Mouse (Mus musculus): ENCODE results near the gene Cd2bp2. TPM values are rescaled to one million over a fixed set of nuclear protein-coding genes. Genes with fewer than 3 reads are reported as not detected.
A peak's percentile ranks its signal among the peaks of the same experiment; 100 is the strongest.

Cd2bp2 gene
- polyA plus RNA-seq, 1 experiment from 2014 or later = 77.0 TPM

DNA sequence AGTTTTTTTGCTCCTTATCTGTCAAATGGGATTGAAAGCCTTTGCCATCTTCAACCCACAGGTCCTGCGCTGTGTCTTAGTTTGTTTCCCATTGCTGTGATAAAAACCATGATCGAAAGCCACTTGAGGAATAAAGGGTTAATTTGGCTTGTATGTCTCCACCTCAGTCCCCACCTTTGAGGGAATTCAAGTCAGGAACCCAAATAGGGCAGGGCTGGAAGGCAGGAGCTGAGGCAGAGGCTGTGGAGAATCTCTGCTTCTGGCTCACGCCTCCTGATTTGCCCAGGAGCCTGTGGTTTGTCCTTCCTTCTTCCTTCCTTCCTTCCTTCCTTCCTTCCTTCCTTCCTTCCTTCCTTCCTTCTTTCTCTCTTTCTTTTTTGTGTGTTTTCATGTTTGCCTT is 27.3 kb upstream of the Cd2bp2 start:
- 95% methylated on average over 3 of the region's 3 CpGs for WGBS
- Histone ChIP-seq H3K4me3 (ENCODE audit: low read depth, low read length) (no peak overlapping the region), H3K9ac (ENCODE audit: low read length) (no peak overlapping the region), H3K27me3 (ENCODE audit: control insufficient read depth, insufficient read depth, low read length) (no peaks in the 10 kb centered on the region), H3K27ac (replicated peaks; ENCODE audit: low read depth, low read length) (no peak overlapping the region), H3K4me2 (ENCODE audit: low read depth, severe bottlenecking) (no peak overlapping the region), H3K9me3 (ENCODE audit: control insufficient read depth, low read length) (no peaks in the 10 kb centered on the region; the same call in 1 of the 2 replicates), H3K36me3 (ENCODE audit: control insufficient read depth, insufficient read depth, low read length) (no peaks in the 10 kb centered on the region), H3K4me1 (ENCODE audit: control insufficient read depth, insufficient read depth, low read length) (no peaks in the 10 kb centered on the region)
- ATAC-seq (ENCODE audit: insufficient number of reproducible peaks, low FRiP score, low TSS enrichment, low read depth) = no peak
- no peak for DNase-seq (ENCODE audit: low spot score)

DNA sequence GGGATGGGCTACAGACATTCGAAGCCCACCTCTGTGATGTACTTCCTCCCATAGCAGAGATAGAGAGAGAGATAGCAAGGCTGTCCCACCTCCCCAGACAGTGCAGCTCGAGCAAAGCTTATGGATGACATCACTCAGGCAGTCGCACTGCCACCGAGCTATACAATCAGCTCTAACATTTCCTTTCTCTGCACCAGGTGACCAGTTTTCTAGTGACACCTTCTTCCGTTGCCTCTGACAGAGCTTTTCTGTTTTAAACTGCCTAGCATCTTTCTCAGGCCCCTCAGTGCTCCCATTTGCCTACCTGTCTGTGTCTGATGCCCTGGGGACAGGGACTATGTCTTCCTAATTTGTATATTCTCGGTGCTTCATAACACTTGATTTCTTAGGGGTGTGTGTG is 24.6 kb upstream of the Cd2bp2 start:
- Histone ChIP-seq H3K27ac (replicated peaks; ENCODE audit: low read depth, low read length) (no peak overlapping the region), H3K4me1 (ENCODE audit: control insufficient read depth, insufficient read depth, low read length) (0 out of 2 replicates have a peak, but pooled peaks cover under 1% of the 10 kb centered on the region), H3K36me3 (ENCODE audit: control insufficient read depth, insufficient read depth, low read length) (no peaks in the 10 kb centered on the region), H3K4me2 (ENCODE audit: low read depth, severe bottlenecking) (no peak overlapping the region), H3K27me3 (ENCODE audit: control insufficient read depth, insufficient read depth, low read length) (no peaks in the 10 kb centered on the region), H3K9me3 (ENCODE audit: control insufficient read depth, low read length) (no peaks in the 10 kb centered on the region; the same call in 1 of the 2 replicates), H3K9ac (ENCODE audit: low read length) (no peak overlapping the region), H3K4me3 (ENCODE audit: low read depth, low read length) (no peak overlapping the region)
- no peak for ATAC-seq (ENCODE audit: insufficient number of reproducible peaks, low FRiP score, low TSS enrichment, low read depth)
- WGBS = 87% methylated on average over 6 of the region's 6 CpGs
- no peak for DNase-seq (ENCODE audit: low spot score)

DNA sequence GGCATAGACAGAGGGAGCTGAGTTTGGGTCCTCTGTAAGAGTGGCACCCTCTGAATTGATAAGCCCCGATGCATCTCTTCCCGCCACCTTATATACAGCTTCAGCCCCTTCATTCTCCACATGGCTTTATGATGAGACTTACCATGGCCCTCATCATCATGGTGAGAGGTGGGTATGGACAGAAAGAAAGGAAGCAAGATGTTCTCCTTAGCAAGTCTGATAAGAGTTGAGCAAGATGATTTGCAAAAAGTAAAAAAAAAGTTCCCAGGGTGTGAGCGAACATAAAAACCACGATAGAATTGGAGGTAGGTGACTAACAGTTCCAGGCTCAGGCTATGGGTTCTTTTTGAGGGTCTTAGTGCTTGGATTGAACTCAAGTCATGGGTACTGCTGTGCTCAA is 22.8 kb upstream of the Cd2bp2 start:
- WGBS = 87% methylated on average over 4 of the region's 4 CpGs
- no peaks in the 10 kb centered on the region; the same call in 1 of the 2 replicates for H3K9me3 ChIP-seq (ENCODE audit: control insufficient read depth, low read length)
- DNase-seq (ENCODE audit: low spot score) = no peak
- no peak overlapping the region for H3K27ac ChIP-seq (replicated peaks; ENCODE audit: low read depth, low read length)
- H3K4me3 ChIP-seq (ENCODE audit: low read depth, low read length) = no peak overlapping the region
- H3K4me2 ChIP-seq (ENCODE audit: low read depth, severe bottlenecking) = no peak overlapping the region
- H3K36me3 ChIP-seq (ENCODE audit: control insufficient read depth, insufficient read depth, low read length) = no peaks in the 10 kb centered on the region
- no peak for ATAC-seq (ENCODE audit: insufficient number of reproducible peaks, low FRiP score, low TSS enrichment, low read depth)
- H3K27me3 ChIP-seq (ENCODE audit: control insufficient read depth, insufficient read depth, low read length) = no peaks in the 10 kb centered on the region
- no peak overlapping the region for H3K9ac ChIP-seq (ENCODE audit: low read length)
- 0 out of 2 replicates have a peak, but pooled peaks cover 4% of the 10 kb centered on the region for H3K4me1 ChIP-seq (ENCODE audit: control insufficient read depth, insufficient read depth, low read length)

DNA sequence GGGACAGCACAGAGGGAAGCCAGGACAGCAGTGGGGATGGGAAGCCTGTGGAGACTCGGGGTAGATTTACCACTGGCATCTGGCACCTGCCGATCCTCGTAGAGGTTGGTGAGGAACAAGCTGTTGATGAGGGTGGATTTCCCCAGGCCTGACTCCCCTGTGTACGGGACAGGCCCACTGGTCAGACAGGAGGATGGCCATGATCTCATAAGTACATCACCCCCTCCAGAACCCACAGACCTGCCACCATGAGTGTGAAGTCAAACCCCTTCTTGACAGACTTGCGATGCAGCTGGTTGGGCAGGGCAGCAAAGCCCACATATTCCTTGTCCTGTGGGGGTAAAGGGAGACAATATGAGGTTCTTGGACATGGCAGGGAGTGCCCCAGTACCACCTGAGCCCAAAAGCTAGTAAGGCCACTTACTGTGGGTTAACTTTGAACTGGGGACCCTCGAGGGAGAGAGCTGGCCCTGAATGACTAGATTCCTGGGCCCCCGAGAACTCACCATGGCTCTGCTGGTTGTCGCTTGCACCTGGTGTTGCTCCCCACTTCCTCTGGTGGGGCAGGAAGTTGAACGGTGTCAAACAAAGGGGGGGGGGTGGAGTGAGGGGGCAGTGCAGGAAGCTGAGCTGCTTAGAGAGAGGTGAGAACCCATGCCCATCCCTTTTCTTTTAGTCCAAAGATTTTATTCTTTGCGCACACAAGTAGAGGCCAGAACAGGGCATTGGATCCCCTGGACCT is 22.2 kb upstream of the Cd2bp2 start:
- Histone ChIP-seq H3K9me3 (ENCODE audit: control insufficient read depth, low read length) (no peaks in the 10 kb centered on the region; the same call in 1 of the 2 replicates), H3K36me3 (ENCODE audit: control insufficient read depth, insufficient read depth, low read length) (no peaks in the 10 kb centered on the region), H3K4me1 (ENCODE audit: control insufficient read depth, insufficient read depth, low read length) (0 out of 2 replicates have a peak, but pooled peaks cover 4% of the 10 kb centered on the region), H3K4me3 (ENCODE audit: low read depth, low read length) (no peak overlapping the region), H3K27me3 (ENCODE audit: control insufficient read depth, insufficient read depth, low read length) (no peaks in the 10 kb centered on the region), H3K9ac (ENCODE audit: low read length) (no peak overlapping the region), H3K4me2 (ENCODE audit: low read depth, severe bottlenecking) (no peak overlapping the region), H3K27ac (replicated peaks; ENCODE audit: low read depth, low read length) (no peak overlapping the region)
- DNase-seq (ENCODE audit: low spot score) (no peak), ATAC-seq (ENCODE audit: insufficient number of reproducible peaks, low FRiP score, low TSS enrichment, low read depth) (no peak)
- WGBS = 73% methylated on average over 10 of the region's 10 CpGs

DNA sequence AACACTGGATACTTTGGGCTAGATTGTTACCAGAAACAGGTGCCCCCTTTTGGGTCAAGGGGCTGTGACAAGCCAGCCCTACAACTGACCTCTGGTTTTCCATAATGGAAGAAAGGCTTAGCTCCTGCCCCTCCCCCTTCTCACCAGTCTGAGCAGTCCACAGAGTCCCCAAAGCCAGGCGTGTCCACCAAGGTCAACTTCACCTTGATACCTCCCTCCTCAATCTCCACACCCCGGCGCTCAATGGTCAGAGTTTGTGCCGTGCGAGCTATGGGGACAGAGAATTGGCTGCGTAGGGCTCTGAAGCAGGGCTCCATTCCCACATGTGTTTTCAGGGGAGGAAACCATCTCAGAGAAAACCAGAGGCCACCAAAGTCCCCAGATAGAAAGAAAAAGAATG is 21.6 kb upstream of the Cd2bp2 start:
- H3K4me1 ChIP-seq (ENCODE audit: control insufficient read depth, insufficient read depth, low read length) = 0 out of 2 replicates have a peak, but pooled peaks cover 4% of the 10 kb centered on the region
- no peak overlapping the region for H3K9ac ChIP-seq (ENCODE audit: low read length)
- no peaks in the 10 kb centered on the region for H3K36me3 ChIP-seq (ENCODE audit: control insufficient read depth, insufficient read depth, low read length)
- DNase-seq (ENCODE audit: low spot score) (no peak), ATAC-seq (ENCODE audit: insufficient number of reproducible peaks, low FRiP score, low TSS enrichment, low read depth) (no peak; the same call in 1 of the 2 replicates)
- no peak overlapping the region for H3K4me2 ChIP-seq (ENCODE audit: low read depth, severe bottlenecking)
- no peaks in the 10 kb centered on the region for H3K27me3 ChIP-seq (ENCODE audit: control insufficient read depth, insufficient read depth, low read length)
- H3K4me3 ChIP-seq (ENCODE audit: low read depth, low read length) = no peak overlapping the region
- H3K27ac ChIP-seq (replicated peaks; ENCODE audit: low read depth, low read length) = no peak overlapping the region
- WGBS = 86% methylated on average over 6 of the region's 6 CpGs
- H3K9me3 ChIP-seq (ENCODE audit: control insufficient read depth, low read length) = no peaks in the 10 kb centered on the region; the same call in 1 of the 2 replicates

DNA sequence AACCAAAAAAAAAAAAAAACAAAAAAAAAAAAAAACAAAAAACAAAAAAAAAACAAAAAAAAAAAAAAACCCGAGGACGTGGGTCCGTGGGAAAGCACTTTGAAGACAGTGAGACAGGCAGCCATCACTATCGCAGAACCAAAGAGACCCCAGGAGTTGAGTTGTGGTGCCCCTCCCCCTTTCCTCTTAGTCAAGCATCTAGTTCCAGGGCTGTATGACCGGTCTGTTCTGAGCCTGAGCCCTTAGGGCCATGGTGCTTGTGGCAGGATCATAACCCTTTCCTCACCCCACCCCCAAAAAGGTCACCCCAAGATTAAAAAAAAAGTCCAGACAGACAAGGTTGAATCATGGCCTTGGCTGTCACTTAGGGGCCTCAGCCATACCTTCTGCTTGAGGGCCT is 20.5 kb upstream of the Cd2bp2 start:
- H3K9me3 ChIP-seq (ENCODE audit: control insufficient read depth, low read length) = no peaks in the 10 kb centered on the region
- no peak overlapping the region for H3K27ac ChIP-seq (replicated peaks; ENCODE audit: low read depth, low read length)
- 0 out of 2 replicates have a peak, but pooled peaks cover 4% of the 10 kb centered on the region for H3K4me1 ChIP-seq (ENCODE audit: control insufficient read depth, insufficient read depth, low read length)
- 84% methylated on average over 5 of the region's 5 CpGs for WGBS
- H3K4me2 ChIP-seq (ENCODE audit: low read depth, severe bottlenecking) = no peak overlapping the region
- no peak for DNase-seq (ENCODE audit: low spot score)
- ATAC-seq (ENCODE audit: insufficient number of reproducible peaks, low FRiP score, low TSS enrichment, low read depth) = no peak
- H3K27me3 ChIP-seq (ENCODE audit: control insufficient read depth, insufficient read depth, low read length) = no peaks in the 10 kb centered on the region
- no peak overlapping the region for H3K9ac ChIP-seq (ENCODE audit: low read length)
- H3K36me3 ChIP-seq (ENCODE audit: control insufficient read depth, insufficient read depth, low read length) = no peaks in the 10 kb centered on the region
- no peak overlapping the region for H3K4me3 ChIP-seq (ENCODE audit: low read depth, low read length)

DNA sequence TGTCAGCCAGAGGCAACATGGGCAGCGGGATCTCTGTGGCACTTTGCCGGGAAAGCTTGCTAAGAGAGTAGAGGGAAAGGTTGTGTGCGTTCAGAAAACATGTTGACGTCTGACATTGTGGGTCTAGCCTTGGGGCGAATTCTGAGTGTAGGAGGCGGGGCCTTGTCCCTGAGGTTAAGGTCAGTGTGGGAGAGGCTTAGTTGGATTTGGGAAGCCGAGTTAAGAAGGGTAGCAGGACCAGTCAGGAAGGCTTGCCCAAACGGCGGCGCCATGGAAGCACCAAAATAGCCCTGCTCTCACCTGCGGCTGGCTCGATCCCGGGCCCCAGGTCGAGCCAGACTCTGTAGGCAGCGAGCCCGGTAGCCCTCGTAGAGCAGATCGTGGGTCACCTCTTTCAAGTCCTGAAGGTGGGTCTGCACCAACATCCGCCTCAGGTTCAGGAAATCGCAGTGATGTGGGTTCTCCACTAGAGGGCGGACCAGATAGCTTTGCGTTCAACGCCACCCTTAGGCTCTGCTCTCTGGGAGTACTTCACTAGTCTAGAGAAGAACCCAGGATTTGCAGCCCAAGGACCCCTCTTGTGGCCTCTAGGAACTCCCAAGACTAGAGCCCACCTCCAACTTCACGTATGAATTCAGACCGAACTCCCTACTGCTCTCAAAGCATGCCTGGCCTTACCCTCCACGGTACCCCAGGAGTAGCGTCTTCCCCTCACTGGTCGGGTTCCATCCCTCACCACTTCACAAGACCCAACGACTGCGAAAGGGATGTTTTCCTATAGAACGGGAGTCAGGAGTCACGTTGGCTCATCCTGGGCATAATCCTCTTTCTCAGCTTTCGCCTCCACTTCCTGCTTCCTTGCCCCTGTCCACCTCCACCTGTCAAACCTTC is 19.4 kb upstream of the Cd2bp2 start:
- Histone ChIP-seq H3K36me3 (ENCODE audit: control insufficient read depth, insufficient read depth, low read length) (no peaks in the 10 kb centered on the region), H3K9me3 (ENCODE audit: control insufficient read depth, low read length) (no peaks in the 10 kb centered on the region), H3K4me3 (ENCODE audit: low read depth, low read length) (peak overlapping the region; percentile 12; the same call in 1 of the 2 replicates), H3K4me2 (ENCODE audit: low read depth, severe bottlenecking) (peak overlapping the region; percentile 39), H3K27ac (replicated peaks; ENCODE audit: low read depth, low read length) (no peak overlapping the region), H3K9ac (ENCODE audit: low read length) (0 out of 2 replicates have a peak overlapping the region, but pooled peaks have one; percentile 3), H3K27me3 (ENCODE audit: control insufficient read depth, insufficient read depth, low read length) (no peaks in the 10 kb centered on the region), H3K4me1 (ENCODE audit: control insufficient read depth, insufficient read depth, low read length) (0 out of 2 replicates have a peak, but pooled peaks cover 4% of the 10 kb centered on the region)
- DNase-seq (ENCODE audit: low spot score) (peak; percentile 80), ATAC-seq (ENCODE audit: insufficient number of reproducible peaks, low FRiP score, low TSS enrichment, low read depth) (peak; percentile 14; the same call in 1 of the 2 replicates)
- 22% methylated on average over 33 of the region's 33 CpGs for WGBS

DNA sequence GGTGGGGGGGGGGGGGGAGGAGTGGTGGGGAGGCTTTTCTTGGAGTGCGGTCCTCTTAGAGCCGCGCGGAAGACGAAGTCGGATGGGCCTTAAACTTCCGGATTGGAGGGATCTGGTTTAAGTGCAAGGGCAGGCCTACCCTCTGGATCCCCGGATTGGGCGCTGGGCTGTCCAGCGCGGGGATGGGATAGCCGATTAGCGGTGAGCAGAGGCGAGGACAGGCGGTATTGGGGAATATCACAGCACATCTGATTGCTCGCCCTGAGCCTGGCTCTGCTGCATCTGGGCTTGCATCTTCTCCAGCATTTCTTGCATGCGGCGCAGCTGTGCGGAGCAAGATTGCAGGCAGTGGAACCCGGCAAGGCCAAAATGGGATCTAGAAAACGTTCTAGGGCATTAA is 18.7 kb upstream of the Cd2bp2 start:
- H3K9me3 ChIP-seq (ENCODE audit: control insufficient read depth, low read length) = no peaks in the 10 kb centered on the region
- H3K27me3 ChIP-seq (ENCODE audit: control insufficient read depth, insufficient read depth, low read length) = no peaks in the 10 kb centered on the region
- 0 out of 2 replicates have a peak, but pooled peaks cover 4% of the 10 kb centered on the region for H3K4me1 ChIP-seq (ENCODE audit: control insufficient read depth, insufficient read depth, low read length)
- H3K27ac ChIP-seq (replicated peaks; ENCODE audit: low read depth, low read length) = no peak overlapping the region
- WGBS = 29% methylated on average over 21 of the region's 21 CpGs
- DNase-seq (ENCODE audit: low spot score) (no peak), ATAC-seq (ENCODE audit: insufficient number of reproducible peaks, low FRiP score, low TSS enrichment, low read depth) (no peak)
- peak overlapping the region; percentile 39 for H3K4me2 ChIP-seq (ENCODE audit: low read depth, severe bottlenecking)
- no peak overlapping the region for H3K9ac ChIP-seq (ENCODE audit: low read length)
- H3K36me3 ChIP-seq (ENCODE audit: control insufficient read depth, insufficient read depth, low read length) = no peaks in the 10 kb centered on the region
- H3K4me3 ChIP-seq (ENCODE audit: low read depth, low read length) = no peak overlapping the region

Measured in limb, embryonic 11.5 days (tissue).